Mouse (Mus musculus) liver, embryonic 16.5 days (tissue): ENCODE measurements around the gene Lbhd2. TPM values are rescaled to one million over a fixed set of nuclear protein-coding genes. Genes with fewer than 3 reads are reported as not detected.
A peak's percentile ranks its signal among the peaks of the same experiment; 100 is the strongest.

Experiments
- ATAC-seq: fragments of 200-750 bp; cut with Nextera tagmentation; 2 replicates; pipeline ENCODE4 v1.8.0; 2017; ENCODE audit warnings: low read depth, mild to moderate bottlenecking, moderate number of reproducible peaks, moderate library complexity
- H3K27ac ChIP-seq: fragments of 300-500 bp; sonication (generic); 2 replicates; pipeline ENCODE4 v1.5.1; 2014; ENCODE audit warnings: mild to moderate bottlenecking, low read length
- H3K27me3 ChIP-seq: fragments of 300-500 bp; sonication (generic); 2 replicates; pipeline ENCODE4 v1.6.1; 2014; ENCODE audit warnings: low read depth, low read length, mixed read lengths; ENCODE audit not compliant: control insufficient read depth, insufficient read depth
- H3K36me3 ChIP-seq: fragments of 300-500 bp; sonication (generic); 2 replicates; pipeline ENCODE4 v1.6.1; 2014; ENCODE audit warnings: mild to moderate bottlenecking; ENCODE audit not compliant: control insufficient read depth, insufficient read depth
- H3K4me1 ChIP-seq: fragments of 300-500 bp; sonication (generic); 2 replicates; pipeline ENCODE4 v1.6.1; 2014; ENCODE audit warnings: low read depth, low read length, mixed read lengths; ENCODE audit not compliant: control insufficient read depth
- H3K4me2 ChIP-seq: fragments of 300-500 bp; sonication (generic); 2 replicates; pipeline ENCODE4 v1.6.1; 2014; ENCODE audit warnings: low read depth, low read length, mixed read lengths
- H3K4me3 ChIP-seq: fragments of 300-500 bp; sonication (generic); 2 replicates; pipeline ENCODE4 v1.5.1; 2014; ENCODE audit warnings: low read depth, mild to moderate bottlenecking, low read length
- H3K9ac ChIP-seq: fragments of 300-500 bp; sonication (generic); 2 replicates; pipeline ENCODE4 v1.6.1; 2014; ENCODE audit warnings: low read depth, low read length
- H3K9me3 ChIP-seq: fragments of 300-500 bp; sonication (generic); replicated peaks from 2 replicates; pipeline ENCODE4 v1.6.1; 2016; ENCODE audit warnings: low read length; ENCODE audit not compliant: control insufficient read depth
- WGBS: fragments of 180-500 bp; shearing (Covaris S2); extraction: QIAGEN DNeasy Blood & Tissue Kit; methylation state at CpG from one replicate; pipeline ENCODE4 v1.1.7; 2014; ENCODE audit not compliant: insufficient replicate concordance; 5-methylcytosine and 5-hydroxymethylcytosine counted together
- polyA plus RNA-seq: library from polyadenylated mRNA; unstranded; fragments of >200 nt; fragmentation: Nextera tagmentation; extraction: Ambion mirVana; gene quantifications from 2 replicates; pipeline ENCODE4 v1.2.1, GENCODE M21; 2015

Lbhd2 gene
- polyA plus RNA-seq, result not detected in 2 replicates

GRCm38 (mm10) chr12:111406622-111407021, at the start of gene Lbhd2:
TSS of gene Lbhd2 (plus strand) at chr12:111406809.
- no peak within 1 kb of the TSS for H3K9ac ChIP-seq
- no peaks in the 10 kb centered on the region for H3K4me1 ChIP-seq
- no peaks in the 10 kb centered on the region for H3K9me3 ChIP-seq
- no peak within 1 kb of the TSS for H3K4me3 ChIP-seq
- no peak within 1 kb of the TSS for H3K27ac ChIP-seq
- no peak for ATAC-seq
- H3K27me3 ChIP-seq, result peaks cover 34% of the 10 kb centered on the region
- H3K4me2 ChIP-seq, result no peak within 1 kb of the TSS
- H3K36me3 ChIP-seq, result no peaks in the 10 kb centered on the region
- WGBS, result 1% methylated on average over 22 of the region's 24 CpGs

GRCm38 (mm10) chr12:111360671-111361070, 45.9 kb upstream of the Lbhd2 start:
- WGBS, result 80% methylated on average over 16 of the region's 16 CpGs
- Histone ChIP-seq H3K4me3 (no peak overlapping the region), H3K9me3 (no peaks in the 10 kb centered on the region), H3K36me3 (no peaks in the 10 kb centered on the region), H3K4me2 (no peak overlapping the region), H3K4me1 (peaks cover 7% of the 10 kb centered on the region), H3K27me3 (no peaks in the 10 kb centered on the region), H3K9ac (no peak overlapping the region), H3K27ac (no peak overlapping the region)
- ATAC-seq, result no peak

- Histone ChIP-seq H3K9ac (no peak overlapping the region), H3K4me3 (no peak overlapping the region), H3K4me2 (no peak overlapping the region), H3K9me3 (no peaks in the 10 kb centered on the region), H3K27me3 (no peaks in the 10 kb centered on the region), H3K36me3 (no peaks in the 10 kb centered on the region), H3K4me1 (peaks cover 7% of the 10 kb centered on the region), H3K27ac (no peak overlapping the region)
- no peak for ATAC-seq
- 61% methylated on average over 14 of the region's 14 CpGs for WGBS
Observed at GRCm38 (mm10) chr12:111361319-111362098, 45.1 kb upstream of the Lbhd2 start.

- Histone ChIP-seq H3K27me3 (no peaks in the 10 kb centered on the region), H3K27ac (no peak overlapping the region), H3K4me2 (no peak overlapping the region), H3K9me3 (no peaks in the 10 kb centered on the region), H3K36me3 (no peaks in the 10 kb centered on the region), H3K9ac (no peak overlapping the region), H3K4me3 (no peak overlapping the region), H3K4me1 (peaks cover 14% of the 10 kb centered on the region)
- 75% methylated on average over 3 of the region's 3 CpGs for WGBS
- ATAC-seq, result no peak
Observed at GRCm38 (mm10) chr12:111364234-111364633, 42.4 kb upstream of the Lbhd2 start.

GRCm38 (mm10) chr12:111367065-111367464, 39.5 kb upstream of the Lbhd2 start:
- Histone ChIP-seq H3K4me1 (peaks cover 14% of the 10 kb centered on the region), H3K4me3 (no peak overlapping the region), H3K36me3 (no peaks in the 10 kb centered on the region), H3K9me3 (no peaks in the 10 kb centered on the region), H3K9ac (no peak overlapping the region), H3K27ac (no peak overlapping the region), H3K4me2 (no peak overlapping the region), H3K27me3 (no peaks in the 10 kb centered on the region)
- WGBS, result 60% methylated on average over 7 of the region's 7 CpGs
- peak; percentile 45; the same call in 1 of the 2 replicates for ATAC-seq

- Histone ChIP-seq H3K4me3 (no peak overlapping the region), H3K4me2 (no peak overlapping the region), H3K4me1 (peaks cover 11% of the 10 kb centered on the region), H3K9ac (no peak overlapping the region), H3K9me3 (no peaks in the 10 kb centered on the region), H3K27me3 (no peaks in the 10 kb centered on the region), H3K27ac (no peak overlapping the region), H3K36me3 (no peaks in the 10 kb centered on the region)
- peak; percentile 44; the same call in 1 of the 2 replicates for ATAC-seq
- WGBS, result 27% methylated on average over 4 of the region's 4 CpGs
Observed at GRCm38 (mm10) chr12:111370249-111370648, 36.4 kb upstream of the Lbhd2 start.

GRCm38 (mm10) chr12:111371905-111372304, 34.7 kb upstream of the Lbhd2 start:
- peaks cover 8% of the 10 kb centered on the region for H3K4me1 ChIP-seq
- no peak overlapping the region for H3K27ac ChIP-seq
- WGBS, result 60% methylated on average over 7 of the region's 7 CpGs

GRCm38 (mm10) chr12:111373411-111373810, 33.2 kb upstream of the Lbhd2 start:
- 0 out of 2 replicates have a peak, but pooled peaks have one; percentile 17 for ATAC-seq
- peaks cover 4% of the 10 kb centered on the region for H3K4me1 ChIP-seq
- H3K4me3 ChIP-seq, result no peak overlapping the region
- H3K27me3 ChIP-seq, result peaks cover 31% of the 10 kb centered on the region
- WGBS, result 57% methylated on average over 6 of the region's 6 CpGs
- H3K4me2 ChIP-seq, result peak overlapping the region; percentile 25; the same call in 1 of the 2 replicates
- H3K36me3 ChIP-seq, result no peaks in the 10 kb centered on the region
- H3K9me3 ChIP-seq, result no peaks in the 10 kb centered on the region
- H3K9ac ChIP-seq, result no peak overlapping the region
- H3K27ac ChIP-seq, result peak overlapping the region; percentile 45; the same call in 1 of the 2 replicates

More at GRCm38 (mm10) chr12:111371905-111372304, 34.7 kb upstream of the Lbhd2 start:
- Histone ChIP-seq H3K4me2 (no peak overlapping the region), H3K4me3 (no peak overlapping the region), H3K27me3 (peaks cover 16% of the 10 kb centered on the region), H3K9ac (no peak overlapping the region), H3K36me3 (no peaks in the 10 kb centered on the region), H3K9me3 (no peaks in the 10 kb centered on the region)
- no peak for ATAC-seq

- no peak for ATAC-seq
- H3K4me1 ChIP-seq, result peaks cover 4% of the 10 kb centered on the region
- H3K27me3 ChIP-seq, result peaks cover 43% of the 10 kb centered on the region
- WGBS, result 53% methylated on average over 10 of the region's 10 CpGs
- H3K9ac ChIP-seq, result no peak overlapping the region
- no peak overlapping the region for H3K27ac ChIP-seq
- peak overlapping the region; percentile 69; the same call in 1 of the 2 replicates for H3K4me2 ChIP-seq
- H3K36me3 ChIP-seq, result no peaks in the 10 kb centered on the region
- no peak overlapping the region for H3K4me3 ChIP-seq
- H3K9me3 ChIP-seq, result no peaks in the 10 kb centered on the region
Observed at GRCm38 (mm10) chr12:111374727-111375126, 31.9 kb upstream of the Lbhd2 start.
